Mouse (Mus musculus) heart, adult 2 months (tissue): ENCODE results near the gene Ager.

ENCODE experiments used
- CTCF ChIP-seq: fragments of 200-600 bp; IDR thresholded peaks from 2 replicates; pipeline ENCODE4 v1.8.1; 2022; ENCODE audit warnings: antibody characterized with exemption, mild to moderate bottlenecking, moderate library complexity
- EP300 ChIP-seq: fragments of 200-500 bp; IDR thresholded peaks from 2 replicates; pipeline ENCODE4 v1.6.1; 2011; ENCODE audit warnings: low read depth, low read length, control low read depth; ENCODE audit not compliant: insufficient read depth
- POLR2A ChIP-seq: fragments of 200-500 bp; IDR thresholded peaks from 2 replicates; pipeline ENCODE4 v1.6.1; 2011; ENCODE audit warnings: mild to moderate bottlenecking, low read depth, low read length, control low read depth; ENCODE audit not compliant: insufficient read depth

GRCm38 (mm10) chr17:34641945-34642344 is 44.3 kb downstream of the Ager start:
- TF ChIP-seq EP300 (no peak), POLR2A (no peak), CTCF (no peak)
